Mouse (Mus musculus) spleen, adult 2 months (tissue): ENCODE data around the gene Slc16a3. TPM values are rescaled to one million over a fixed set of nuclear protein-coding genes. Genes with fewer than 3 reads are reported as not detected.

Experiments
- DNase-seq, 2 experiments: peaks; one replicate each; pipeline versions ENCODE4 v3.0.0 to v3.0.0-alpha.2; 2012 to 2021; ENCODE audit warnings: low spot score in 2 of 2, low read depth in 1 of 2
- H3K27ac ChIP-seq: fragments of 200-500 bp; 2 replicates; pipeline ENCODE4 v1.5.1; 2012; ENCODE audit warnings: low read length, inconsistent platforms; ENCODE audit not compliant: insufficient read depth
- H3K27me3 ChIP-seq: fragments of 200-500 bp; 2 replicates; pipeline ENCODE4 v1.6.1; 2012; ENCODE audit warnings: mild to moderate bottlenecking, moderate library complexity, low read length, inconsistent platforms; ENCODE audit not compliant: control insufficient read depth, insufficient read depth
- H3K36me3 ChIP-seq: fragments of 200-500 bp; 2 replicates; pipeline ENCODE4 v1.6.1; 2012; ENCODE audit warnings: mild to moderate bottlenecking, low read length, inconsistent platforms; ENCODE audit not compliant: control insufficient read depth, insufficient read depth
- H3K4me1 ChIP-seq: fragments of 200-500 bp; 2 replicates; pipeline ENCODE4 v1.6.1; 2011; ENCODE audit warnings: inconsistent platforms; ENCODE audit not compliant: control insufficient read depth, insufficient read depth, insufficient read length
- H3K4me3 ChIP-seq: fragments of 200-500 bp; 2 replicates; pipeline ENCODE4 v1.5.1; 2011; ENCODE audit warnings: mild to moderate bottlenecking, inconsistent platforms; ENCODE audit not compliant: insufficient read depth, insufficient read length; ENCODE audit errors: extremely low read depth
- CTCF ChIP-seq: fragments of 200-500 bp; IDR thresholded peaks from 2 replicates; pipeline ENCODE4 v1.5.1; 2011; ENCODE audit warnings: mild to moderate bottlenecking, inconsistent platforms; ENCODE audit not compliant: insufficient read depth, insufficient read length, insufficient replicate concordance; ENCODE audit errors: extremely low read depth
- POLR2A ChIP-seq: fragments of 200-500 bp; IDR thresholded peaks from 2 replicates; pipeline ENCODE4 v1.6.1; 2011; ENCODE audit warnings: low read depth, low read length, inconsistent platforms
- WGBS: fragments of 180-500 bp; shearing (Covaris S2); methylation state at CpG from one replicate; pipeline ENCODE4 v1.1.7; 2018; 5-methylcytosine and 5-hydroxymethylcytosine counted together
- polyA plus RNA-seq: library from polyadenylated mRNA; depleted of rRNA; stranded (reverse); fragments of >200 nt; gene quantifications from 2 replicates; pipeline ENCODE4 v1.2.3, GENCODE M21; 2012

Gene Slc16a3
- polyA plus RNA-seq, 1 experiment = 16.1 TPM

GRCm38 (mm10) chr11:120991791-120992190 lies 43.5 kb downstream of the Slc16a3 start:
- TF ChIP-seq CTCF (no peak), POLR2A (no peak)
- peaks cover 9% of the 10 kb centered on the region; the same call in 1 of the 2 replicates for H3K4me1 ChIP-seq
- WGBS = 74% methylated on average over 3 of the region's 3 CpGs
- H3K4me3 ChIP-seq = peak overlapping the region; percentile 98; the same call in 1 of the 2 replicates
- DNase-seq = no peak
- H3K36me3 ChIP-seq = no peaks in the 10 kb centered on the region; the same call in 1 of the 2 replicates
- no peaks in the 10 kb centered on the region for H3K27me3 ChIP-seq
- no peak overlapping the region for H3K27ac ChIP-seq

- TF ChIP-seq CTCF = no peak
- TF ChIP-seq POLR2A = no peak
- no peaks in the 10 kb centered on the region for H3K27me3 ChIP-seq
- H3K36me3 ChIP-seq = no peaks in the 10 kb centered on the region
- no peak overlapping the region for H3K4me3 ChIP-seq
- peaks cover 7% of the 10 kb centered on the region; the same call in 1 of the 2 replicates for H3K4me1 ChIP-seq
- no peak for DNase-seq
- no peak overlapping the region for H3K27ac ChIP-seq
- WGBS = 98% methylated on average over 3 of the region's 3 CpGs
Measured at GRCm38 (mm10) chr11:120993080-120993479, 44.8 kb downstream of the Slc16a3 start.

DNA sequence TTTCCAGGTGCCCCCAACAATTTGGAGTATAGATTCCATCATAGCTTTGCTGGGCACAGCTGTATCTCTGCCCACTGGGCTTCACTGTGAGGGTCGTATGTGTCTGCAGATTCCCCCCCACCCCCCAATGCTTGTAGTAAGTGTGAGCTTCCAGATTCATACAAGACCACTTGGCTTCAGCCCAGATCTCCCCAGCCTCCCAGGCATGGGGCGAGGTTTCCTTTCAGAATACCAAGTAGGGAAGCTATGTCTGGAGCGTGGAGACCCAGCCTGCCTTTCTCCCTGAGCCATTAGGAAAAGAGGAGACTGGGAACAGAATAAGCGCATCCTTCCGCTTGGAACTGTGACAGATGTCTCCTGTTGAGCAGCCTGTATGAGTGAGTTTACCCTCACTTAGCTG lies 45.3 kb downstream of the Slc16a3 start:
- no peak for DNase-seq
- H3K27ac ChIP-seq = no peak overlapping the region
- H3K36me3 ChIP-seq = no peaks in the 10 kb centered on the region
- TF ChIP-seq POLR2A (no peak), CTCF (no peak)
- no peaks in the 10 kb centered on the region for H3K27me3 ChIP-seq
- H3K4me1 ChIP-seq = peaks cover 3% of the 10 kb centered on the region; the same call in 1 of the 2 replicates
- H3K4me3 ChIP-seq = no peak overlapping the region
- WGBS = 94% methylated on average over 5 of the region's 5 CpGs

DNA sequence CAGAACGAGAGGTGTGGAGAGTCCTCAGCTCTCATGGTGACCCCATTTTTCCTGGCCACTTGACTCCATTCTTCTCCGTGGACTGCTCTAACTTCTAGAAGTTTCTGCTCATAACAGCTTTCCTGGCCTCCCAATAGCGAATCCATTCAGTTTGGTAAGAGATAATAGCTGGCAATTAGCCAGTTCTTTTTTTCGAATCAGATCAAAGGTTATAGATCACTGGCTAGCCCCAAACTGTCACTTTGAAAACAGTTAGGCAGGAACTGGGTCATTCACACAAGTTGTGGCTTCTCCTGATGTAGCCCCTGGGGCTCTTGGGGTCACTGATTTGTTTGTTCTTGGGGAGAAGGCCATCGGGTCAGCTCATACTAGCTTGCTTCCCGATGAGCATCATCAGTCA lies 46.5 kb downstream of the Slc16a3 start:
- H3K27ac ChIP-seq = no peak overlapping the region
- H3K4me3 ChIP-seq = no peak overlapping the region
- TF ChIP-seq CTCF = no peak
- no peak for TF ChIP-seq POLR2A
- no peaks in the 10 kb centered on the region for H3K27me3 ChIP-seq
- 85% methylated on average over 6 of the region's 6 CpGs for WGBS
- no peaks in the 10 kb centered on the region for H3K36me3 ChIP-seq
- H3K4me1 ChIP-seq = no peaks in the 10 kb centered on the region
- DNase-seq = no peak

GRCm38 (mm10) chr11:121001966-121002365 lies 53.7 kb downstream of the Slc16a3 start:
- no peak for DNase-seq

DNA sequence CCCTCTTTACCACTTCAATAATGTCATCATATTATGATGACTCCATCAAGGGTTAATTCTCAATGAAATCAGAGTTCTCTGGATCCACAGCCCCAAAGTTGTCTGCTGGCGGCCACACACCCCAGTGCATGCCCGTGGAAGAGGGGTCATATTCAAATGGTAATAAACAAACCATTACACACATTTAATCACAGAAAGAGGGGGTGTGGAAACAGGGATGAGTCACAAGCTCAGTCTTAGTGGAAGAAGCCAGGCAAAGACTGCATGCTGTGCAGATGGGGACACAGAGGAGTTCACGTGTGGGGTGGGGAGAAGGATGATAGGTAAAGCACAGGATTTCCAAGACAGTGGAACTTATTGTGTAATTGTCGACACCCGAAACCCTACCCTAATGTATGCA lies 56.0 kb downstream of the Slc16a3 start:
- WGBS = 74% methylated on average over 5 of the region's 5 CpGs

More at GRCm38 (mm10) chr11:121001966-121002365, 53.7 kb downstream of the Slc16a3 start:
- H3K27me3 ChIP-seq = no peaks in the 10 kb centered on the region
- H3K27ac ChIP-seq = no peak overlapping the region
- H3K36me3 ChIP-seq = no peaks in the 10 kb centered on the region
- TF ChIP-seq CTCF = no peak
- no peak for TF ChIP-seq POLR2A
- H3K4me3 ChIP-seq = no peak overlapping the region
- WGBS = 43% methylated on average over 4 of the region's 4 CpGs
- H3K4me1 ChIP-seq = no peaks in the 10 kb centered on the region

DNA sequence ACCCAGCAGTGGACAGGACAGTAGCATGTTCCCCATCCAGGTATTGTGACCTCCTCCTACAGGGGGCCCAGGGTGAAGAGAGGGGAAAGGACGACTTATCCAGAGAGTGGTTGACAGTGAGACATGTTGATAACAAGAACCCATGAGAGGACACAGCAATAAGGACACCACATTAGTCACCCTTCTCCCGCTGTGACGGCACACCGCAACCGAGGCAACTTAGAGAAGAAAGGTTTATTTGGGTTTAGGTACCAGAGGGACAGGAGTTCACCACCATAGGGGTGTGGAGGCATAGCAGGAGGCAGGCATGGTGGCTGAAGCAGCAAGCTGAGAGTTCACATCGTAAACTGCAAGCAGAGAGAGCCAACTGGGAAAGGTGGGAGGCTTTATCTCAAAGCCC lies 57.9 kb downstream of the Slc16a3 start:
- Histone ChIP-seq H3K4me1 (no peaks in the 10 kb centered on the region), H3K4me3 (no peak overlapping the region), H3K27ac (no peak overlapping the region), H3K36me3 (no peaks in the 10 kb centered on the region), H3K27me3 (no peaks in the 10 kb centered on the region)
- no peak for TF ChIP-seq CTCF
- no peak for TF ChIP-seq POLR2A
- DNase-seq = no peak
- 77% methylated on average over 6 of the region's 6 CpGs for WGBS

More for the DNA sequence above, 56.0 kb downstream of the Slc16a3 start:
- H3K36me3 ChIP-seq = no peaks in the 10 kb centered on the region
- no peak overlapping the region for H3K27ac ChIP-seq
- DNase-seq = no peak
- no peak for TF ChIP-seq POLR2A
- no peak for TF ChIP-seq CTCF
- H3K4me3 ChIP-seq = no peak overlapping the region
- no peaks in the 10 kb centered on the region for H3K4me1 ChIP-seq
- no peaks in the 10 kb centered on the region for H3K27me3 ChIP-seq
